Mouse (Mus musculus) large intestine, adult 2 months (tissue): ENCODE measurements around the gene Snx29. TPM values are rescaled to one million over a fixed set of nuclear protein-coding genes. Genes with fewer than 3 reads are reported as not detected.

ENCODE experiments used
- DNase-seq: peaks from one replicate; pipeline ENCODE4 v3.0.0-alpha.2; 2012; ENCODE audit warnings: low read depth, low spot score
- WGBS: fragments of 180-500 bp; shearing (Covaris S2); methylation state at CpG from one replicate; pipeline ENCODE4 v1.1.7; 2018; 5-methylcytosine and 5-hydroxymethylcytosine counted together
- polyA plus RNA-seq: library from polyadenylated mRNA; depleted of rRNA; stranded (reverse); fragments of >200 nt; gene quantifications from 2 replicates; pipeline ENCODE4 v1.2.3, GENCODE M21; 2012; rRNA removed

The Snx29 gene
- polyA plus RNA-seq, 1 experiment, result 2.8 TPM

DNA sequence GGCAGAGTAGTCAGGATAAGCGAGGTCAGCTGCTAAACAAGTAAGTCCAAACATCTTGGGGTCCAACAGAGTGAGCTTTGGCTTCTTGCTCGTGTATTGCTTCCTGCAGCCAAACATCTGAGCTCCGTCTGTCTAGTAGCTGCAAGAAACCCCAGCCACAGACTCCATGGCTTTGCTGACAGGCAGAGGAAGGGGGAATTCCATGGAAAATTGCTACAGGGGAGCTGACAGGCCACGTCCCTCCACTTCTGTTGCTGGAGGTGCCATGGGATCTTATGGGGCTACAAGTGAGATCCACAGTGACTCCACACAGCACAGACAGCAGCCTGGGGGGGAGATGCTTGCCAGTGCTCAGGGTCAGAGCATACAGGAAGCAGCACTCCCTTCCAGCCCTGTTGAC is 463.1 kb downstream of the Snx29 start:
- DNase-seq, result no peak
- WGBS, result 65% methylated on average over 4 of the region's 4 CpGs

DNA sequence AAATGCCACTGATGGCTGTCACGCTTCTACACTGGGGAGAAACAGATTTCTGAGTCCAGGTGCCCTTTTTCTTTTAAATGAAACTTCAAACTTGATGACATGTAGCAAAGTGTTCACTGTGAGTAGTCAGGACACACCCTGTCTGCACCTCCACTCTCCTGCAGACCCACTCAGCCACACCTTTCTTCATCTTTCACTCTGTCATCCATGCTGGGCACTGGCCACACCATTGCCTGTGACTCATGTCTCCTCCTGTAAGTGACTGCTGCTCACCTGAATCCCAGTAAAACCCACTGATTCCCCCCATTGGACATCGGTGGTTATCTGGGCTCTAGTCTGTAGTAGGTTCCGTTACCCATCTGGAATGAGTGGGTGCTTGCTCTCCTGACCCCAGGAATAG is 467.8 kb downstream of the Snx29 start:
- 92% methylated on average over 3 of the region's 3 CpGs for WGBS
- no peak for DNase-seq

DNA sequence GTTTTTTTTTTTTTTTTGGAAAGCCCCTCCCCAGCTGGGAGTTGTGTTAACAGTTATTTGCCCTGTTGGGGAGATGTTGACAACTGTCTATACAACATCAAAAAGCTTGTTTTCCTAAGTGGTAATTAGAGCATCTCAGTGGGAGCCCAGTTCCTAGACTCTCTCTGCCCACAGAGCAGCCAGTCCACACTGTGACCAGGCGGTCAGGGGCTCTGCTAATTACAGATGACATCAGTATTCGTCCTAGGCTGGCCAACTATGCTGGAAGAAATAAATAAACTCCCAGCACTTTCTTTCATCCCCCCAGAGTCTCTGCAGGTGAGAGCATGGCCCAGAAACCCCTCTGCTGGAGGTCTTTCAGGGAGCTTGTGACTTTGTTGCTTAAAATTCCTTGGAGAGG is 470.7 kb downstream of the Snx29 start:
- 69% methylated on average over 2 of the region's 2 CpGs for WGBS
- no peak for DNase-seq

DNA sequence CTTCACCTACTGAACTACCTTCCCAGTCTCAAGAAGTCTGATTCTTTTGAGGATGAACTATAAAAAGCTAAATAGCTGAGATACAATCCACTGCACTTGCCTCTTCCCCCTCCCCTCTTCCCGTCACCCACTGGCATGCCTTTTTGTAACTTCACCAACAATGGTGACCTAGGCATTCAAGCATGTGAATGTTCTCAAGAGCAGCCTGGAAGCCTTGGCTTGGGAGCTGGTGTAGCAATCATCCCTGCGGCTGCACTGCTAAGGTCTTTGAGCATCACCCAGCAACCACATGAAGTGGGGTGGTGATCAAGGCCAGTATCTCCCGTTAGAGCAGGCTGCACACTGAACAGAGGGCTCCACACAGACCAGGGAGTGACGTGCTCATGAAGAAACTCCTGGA is 471.9 kb downstream of the Snx29 start:
- WGBS, result 77% methylated on average over 4 of the region's 4 CpGs
- DNase-seq, result no peak

DNA sequence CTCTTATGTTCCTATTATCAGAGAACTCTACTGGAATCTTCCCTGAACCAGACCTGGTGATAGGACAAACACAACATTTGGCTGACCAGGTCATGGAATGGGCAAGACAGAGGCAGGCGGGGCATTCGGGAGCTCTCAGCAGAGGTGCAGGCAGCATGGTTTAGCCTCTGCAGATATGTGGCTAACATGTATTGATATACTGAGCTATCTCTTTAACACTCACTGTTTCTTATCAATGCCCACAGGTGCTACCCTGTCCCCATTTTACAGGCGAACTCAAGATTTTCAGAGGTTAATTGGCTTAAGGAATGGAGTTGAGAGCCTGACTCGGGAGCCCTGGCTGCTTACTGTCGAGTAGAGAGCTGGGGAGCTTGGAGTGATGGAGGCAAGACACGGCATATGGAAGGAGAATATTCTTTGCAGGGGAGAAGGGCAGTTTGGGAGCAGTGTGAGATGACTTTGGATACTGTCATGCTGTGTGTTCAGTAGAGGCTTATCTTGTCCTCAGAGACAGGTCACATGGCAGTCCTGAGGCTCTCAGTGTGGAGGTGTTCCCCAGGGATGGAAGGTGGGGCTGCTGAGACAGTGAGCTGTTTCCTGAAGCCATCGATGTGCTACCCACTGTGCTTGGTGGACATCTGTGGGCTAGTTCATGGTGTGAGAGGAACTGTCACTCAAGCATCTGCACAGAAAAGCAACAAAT is 473.2 kb downstream of the Snx29 start:
- no peak for DNase-seq
- WGBS, result 77% methylated on average over 7 of the region's 7 CpGs

DNA sequence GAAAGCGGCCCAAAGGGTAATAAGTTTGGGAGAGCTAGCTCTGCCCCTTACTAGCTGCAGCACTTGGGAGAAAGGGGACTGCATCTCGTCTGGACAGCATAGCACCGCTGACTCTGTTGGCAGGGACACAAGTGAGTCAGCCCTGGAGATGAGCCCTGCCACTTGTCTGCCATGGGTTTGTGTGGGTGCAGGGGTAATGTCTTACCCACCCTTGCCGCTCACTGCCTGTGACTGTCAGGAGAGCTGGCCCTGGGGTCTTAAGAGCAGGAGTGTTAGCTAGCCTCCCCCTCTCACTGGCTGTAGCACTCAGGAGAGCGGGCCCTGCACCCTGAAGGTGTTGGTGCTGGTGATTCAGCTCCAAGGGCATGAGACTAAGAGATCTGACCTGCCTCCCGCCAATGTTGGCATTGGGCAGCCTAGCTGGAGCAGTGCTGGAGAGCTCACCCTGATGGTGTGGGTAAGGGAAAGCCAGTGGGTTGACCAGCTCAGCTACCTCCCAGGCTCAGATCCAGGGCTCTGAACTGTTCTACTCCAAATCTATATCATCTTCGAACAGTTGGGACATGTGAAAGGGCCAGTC is 479.3 kb downstream of the Snx29 start:
- 87% methylated on average over 7 of the region's 7 CpGs for WGBS
- DNase-seq, result no peak

Other genes starting within 250 kb of the Snx29 start
- gene Txndc11, start 188.3 kb upstream of the Snx29 start, polyA plus RNA-seq, result 35.9 and 45.2 TPM in 2 replicates
- 60.1 and 94.5 TPM in 2 replicates for gene Zc3h7a, start 146.5 kb upstream of the Snx29 start, polyA plus RNA-seq
- 8.2 and 9.0 TPM in 2 replicates for gene Rsl1d1, start 119.6 kb upstream of the Snx29 start, polyA plus RNA-seq
- 12.8 and 16.8 TPM in 2 replicates for gene Gspt1, start 68.6 kb upstream of the Snx29 start, polyA plus RNA-seq
- gene Tnfrsf17, start 9.1 kb upstream of the Snx29 start, polyA plus RNA-seq, result 8.5 and 18.3 TPM in 2 replicates